Mouse (Mus musculus) cerebellum, adult 18-20 months (tissue): ENCODE results near the gene Grb14.

Experiments used
- DNase-seq, 2 experiments: peaks; one replicate each; pipeline ENCODE4 v3.0.0; 2021

Grb14 gene

GRCm38 (mm10) chr2:64973819-64974441 lies 50.9 kb downstream of the Grb14 start:
- DNase-seq, result no peak

- DNase-seq, result no peak
These were observed 51.7 kb downstream of the Grb14 start for GRCm38 (mm10) chr2:64973125-64973524.

DNA sequence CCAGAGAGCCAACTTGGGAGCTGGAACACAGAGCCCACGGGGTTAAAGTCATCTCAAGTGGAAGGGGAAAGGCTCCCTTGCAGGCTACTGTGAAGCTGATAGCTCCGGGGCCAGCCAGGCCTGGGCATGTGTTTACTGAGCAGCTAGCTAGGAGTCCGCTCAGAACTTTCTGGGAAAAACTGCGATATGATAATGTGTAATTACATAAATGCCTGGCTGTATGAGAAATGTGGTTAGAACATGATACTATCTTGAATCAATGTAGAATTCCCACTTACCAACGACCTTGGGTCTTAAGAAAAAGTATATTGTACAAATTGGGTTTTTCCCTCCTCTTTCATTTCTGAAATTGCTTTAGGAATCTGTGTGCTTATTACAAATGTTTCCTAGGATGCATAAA lies 53.0 kb downstream of the Grb14 start:
- no peak for DNase-seq

GRCm38 (mm10) chr2:64970992-64971391 lies 53.8 kb downstream of the Grb14 start:
- no peak for DNase-seq

DNA sequence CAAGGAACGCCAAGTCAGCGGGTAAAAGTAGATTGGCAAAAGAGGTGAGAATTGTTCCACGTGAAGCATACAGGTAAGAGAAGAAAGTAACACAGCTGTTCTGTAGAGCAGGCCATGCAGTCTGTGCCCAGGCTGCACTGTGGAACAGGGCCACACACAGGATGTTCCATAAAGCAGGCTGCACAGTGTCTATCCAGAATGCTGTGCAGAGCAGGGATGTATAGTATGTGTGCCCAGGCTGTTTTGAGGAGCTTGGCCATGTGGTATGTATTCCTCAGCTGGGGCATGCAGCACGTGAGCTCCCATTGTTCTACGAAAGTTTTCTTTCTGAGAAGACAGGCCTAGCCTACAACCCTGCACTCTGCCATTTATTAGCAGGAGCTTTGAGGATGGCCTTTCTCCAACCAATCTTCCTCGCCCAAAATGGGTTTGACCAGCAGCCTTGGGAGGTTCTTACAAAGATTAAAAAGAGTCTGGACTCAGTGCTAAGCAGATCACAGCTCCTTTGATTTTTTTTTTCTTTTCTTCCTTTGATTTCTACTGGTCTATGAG lies 57.8 kb downstream of the Grb14 start:
- no peak for DNase-seq

- DNase-seq, result peak; percentile 9 to 38
These were observed 58.5 kb downstream of the Grb14 start for GRCm38 (mm10) chr2:64966323-64966722.

DNA sequence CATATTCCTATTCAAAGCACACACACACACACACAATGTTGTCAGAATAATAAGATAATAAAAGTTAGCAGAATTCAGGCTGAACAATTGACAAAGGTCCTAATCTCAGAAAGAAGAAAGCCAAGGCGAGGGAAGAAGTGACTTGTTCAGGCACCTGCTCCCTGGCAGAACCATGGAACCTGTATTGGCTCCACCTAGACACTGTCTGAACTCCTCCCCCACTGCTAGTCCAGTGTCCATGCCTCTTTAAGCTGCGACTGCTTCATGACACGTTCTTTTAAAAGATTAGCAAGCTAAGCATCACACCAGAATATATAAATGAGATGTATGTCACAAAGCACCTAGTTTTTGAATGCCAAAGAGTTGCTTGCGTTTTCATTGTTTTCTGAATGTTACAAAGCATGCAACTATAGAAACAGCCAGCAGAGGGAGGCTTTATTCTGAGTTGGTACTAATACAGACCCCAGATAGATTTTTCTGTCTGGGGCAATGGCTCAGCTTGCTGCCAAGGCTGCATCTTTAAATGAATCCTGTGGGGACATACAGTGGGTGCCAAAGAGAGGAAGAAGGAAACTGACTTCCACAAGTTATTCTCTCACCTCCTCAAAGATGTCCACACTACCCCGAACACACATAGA lies 59.4 kb downstream of the Grb14 start:
- DNase-seq, result peak; percentile 8 to 22

DNA sequence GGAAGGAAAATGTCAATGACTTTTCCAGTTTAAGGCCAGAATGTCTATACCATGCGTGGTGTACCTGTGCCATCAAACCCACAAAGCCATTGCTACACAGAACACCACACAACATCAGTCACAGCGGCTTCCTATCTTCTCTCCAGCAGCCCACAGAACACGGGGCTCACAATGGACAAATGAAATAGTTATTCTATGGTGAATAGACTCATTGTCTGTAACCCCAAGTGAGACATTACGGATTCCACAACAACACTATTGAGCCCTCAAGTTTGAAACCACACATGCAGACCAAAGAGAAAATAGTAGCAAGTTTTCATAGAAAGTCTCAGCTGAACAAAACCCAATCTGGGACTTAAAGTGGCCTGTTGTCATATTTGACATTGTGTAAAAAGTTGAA lies 62.6 kb downstream of the Grb14 start:
- DNase-seq, result no peak

- DNase-seq, result no peak
These were observed 63.4 kb downstream of the Grb14 start for GRCm38 (mm10) chr2:64961381-64961780.

GRCm38 (mm10) chr2:64959657-64960056 lies 65.1 kb downstream of the Grb14 start:
- no peak for DNase-seq

DNA sequence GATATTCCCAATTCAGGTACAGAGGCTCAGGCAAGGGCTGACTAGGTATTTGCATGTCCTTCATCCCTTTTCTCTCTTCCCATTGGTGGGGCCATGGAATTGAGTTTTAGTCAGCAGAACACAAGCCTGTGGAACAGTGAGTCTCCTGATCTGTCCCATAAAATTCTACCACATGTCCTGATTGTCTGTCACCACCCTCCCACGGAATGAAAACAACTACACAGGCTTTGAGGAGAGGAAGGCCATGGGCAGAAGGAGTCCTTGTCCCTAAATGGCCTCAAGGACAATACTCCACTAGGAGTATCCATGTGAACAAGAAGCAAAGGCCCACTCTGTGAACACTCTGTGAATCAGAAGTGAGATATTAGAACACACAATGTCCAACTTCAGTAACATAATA lies 69.3 kb downstream of the Grb14 start:
- DNase-seq, result no peak

- no peak for DNase-seq
These were observed 75.6 kb downstream of the Grb14 start for GRCm38 (mm10) chr2:64949210-64949609.

DNA sequence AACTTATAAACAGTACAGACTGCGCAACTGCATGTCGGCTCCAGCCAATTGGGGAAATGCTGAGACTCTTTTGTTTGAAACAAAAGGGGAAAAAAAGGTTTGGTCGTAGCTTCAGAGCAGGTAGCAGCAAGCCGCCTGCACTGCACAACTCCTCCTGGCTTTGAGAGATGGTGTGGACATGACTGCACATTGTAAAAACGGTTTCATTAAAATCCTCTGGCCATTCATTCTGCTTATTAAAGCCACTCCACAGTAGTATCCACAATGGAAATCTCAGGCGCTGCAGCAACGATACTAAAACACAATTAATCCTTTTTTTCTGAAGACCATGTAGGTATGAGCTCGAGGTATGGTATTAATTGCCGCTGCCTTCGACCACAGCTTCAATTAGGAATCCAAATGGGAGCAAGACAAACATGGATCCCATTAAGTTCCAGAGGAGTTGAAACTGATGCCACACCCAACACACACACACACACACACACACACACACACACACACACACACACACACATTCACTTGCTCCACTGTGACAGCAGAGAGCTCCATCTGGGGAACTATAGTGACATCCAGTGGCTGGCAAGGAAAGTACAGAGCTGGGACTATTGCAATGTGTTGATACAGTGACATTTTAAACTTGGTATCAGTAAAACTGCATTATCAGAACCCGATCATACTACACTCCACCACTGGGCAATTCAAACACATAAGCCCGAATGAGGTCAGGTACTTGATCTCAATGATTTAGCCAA lies 76.2 kb downstream of the Grb14 start:
- peak; percentile 9 to 17 for DNase-seq

DNA sequence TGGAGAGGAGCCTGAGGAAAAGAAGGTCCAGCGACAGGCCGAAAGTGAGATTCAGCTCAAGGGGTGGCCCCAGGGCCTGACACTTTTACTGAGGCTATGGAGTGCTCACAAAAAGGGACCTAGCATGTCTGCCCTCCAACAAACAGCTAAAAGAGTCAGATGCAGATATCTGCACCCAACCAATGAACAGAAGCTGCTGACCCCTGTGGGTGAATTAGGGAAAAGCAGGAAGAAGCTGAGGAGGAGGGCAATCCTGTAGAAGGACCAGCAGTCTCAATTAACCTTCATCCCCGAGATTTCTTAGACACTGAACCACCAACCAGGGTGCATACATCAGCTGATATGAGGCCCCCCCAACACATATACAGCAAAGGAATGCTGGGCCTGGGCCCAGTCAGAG lies 77.3 kb downstream of the Grb14 start:
- DNase-seq, result no peak

DNA sequence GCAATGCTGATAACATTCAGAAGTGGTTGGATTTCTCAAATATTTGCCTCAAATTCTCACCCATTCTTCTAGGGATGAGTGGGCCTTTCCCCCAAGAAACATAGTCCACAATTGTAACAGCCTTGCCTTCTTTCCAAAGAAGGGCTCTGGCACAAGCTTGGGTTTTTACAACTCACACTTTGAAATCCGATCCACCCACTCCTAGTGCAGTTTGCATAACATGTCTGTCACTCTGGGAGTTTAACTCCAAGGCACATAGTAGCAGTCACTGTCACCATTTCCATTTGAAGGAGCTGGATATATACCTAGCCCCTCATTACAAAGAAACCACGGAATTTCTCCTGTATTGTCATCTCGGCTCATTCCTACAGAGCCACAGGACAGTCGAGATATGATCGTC lies 103.9 kb downstream of the Grb14 start:
- no peak for DNase-seq

DNA sequence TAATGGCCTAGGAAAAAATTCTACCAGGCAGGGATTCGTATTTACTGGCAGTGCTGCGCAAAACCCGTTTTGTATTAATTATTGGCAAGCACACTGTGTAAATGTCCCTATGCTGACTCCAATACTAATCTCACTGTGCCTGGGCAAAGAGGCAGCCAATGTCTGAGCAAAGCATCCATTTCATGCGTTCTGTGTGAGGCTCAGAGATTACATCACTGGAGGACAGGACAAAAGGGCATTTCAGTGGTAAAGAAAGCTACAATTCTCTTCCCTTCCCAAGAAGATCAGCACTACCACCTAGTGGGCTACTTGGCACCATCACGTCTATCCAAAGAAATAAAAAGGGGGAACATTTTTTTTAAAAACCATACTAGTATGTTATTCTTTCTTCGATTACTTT lies 109.3 kb downstream of the Grb14 start:
- peak; percentile 2 to 7 for DNase-seq

- no peak for DNase-seq
These were observed 119.9 kb downstream of the Grb14 start for GRCm38 (mm10) chr2:64904877-64905276.

GRCm38 (mm10) chr2:64897844-64898243 lies 126.9 kb downstream of the Grb14 start:
- DNase-seq, result no peak

GRCm38 (mm10) chr2:64893233-64893632 lies 131.6 kb downstream of the Grb14 start:
- no peak for DNase-seq

DNA sequence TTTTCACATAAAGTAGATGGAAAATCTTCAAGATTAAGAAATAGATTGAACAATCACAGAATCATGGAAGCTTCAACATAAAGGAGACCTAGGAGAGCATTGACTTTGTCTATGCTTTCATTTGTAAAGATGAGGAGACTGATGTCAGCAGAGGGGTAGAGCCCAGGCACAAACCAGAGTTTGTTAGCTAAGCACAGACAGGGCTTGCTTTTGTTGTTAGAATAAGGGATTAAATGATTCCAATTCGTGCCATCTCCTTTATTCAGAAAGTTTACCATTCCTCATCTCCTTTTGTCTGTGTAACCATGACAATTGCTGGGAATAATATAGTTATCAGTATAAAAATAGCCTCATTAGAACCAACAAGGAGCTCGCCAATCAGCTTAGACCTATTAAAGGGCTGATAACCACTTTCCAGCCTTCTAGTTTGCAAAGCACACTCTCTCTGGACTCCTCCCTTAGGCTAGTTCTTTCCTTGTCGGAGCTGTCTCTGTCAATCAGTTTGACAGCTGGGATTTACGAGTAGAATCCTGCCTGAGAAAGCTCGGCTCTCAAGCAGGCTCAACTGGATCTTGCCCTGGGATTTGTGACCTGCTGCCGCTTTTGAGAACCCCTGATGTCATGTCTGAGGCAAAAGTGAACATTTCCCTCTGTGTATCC lies 137.6 kb downstream of the Grb14 start:
- DNase-seq, result no peak

DNA sequence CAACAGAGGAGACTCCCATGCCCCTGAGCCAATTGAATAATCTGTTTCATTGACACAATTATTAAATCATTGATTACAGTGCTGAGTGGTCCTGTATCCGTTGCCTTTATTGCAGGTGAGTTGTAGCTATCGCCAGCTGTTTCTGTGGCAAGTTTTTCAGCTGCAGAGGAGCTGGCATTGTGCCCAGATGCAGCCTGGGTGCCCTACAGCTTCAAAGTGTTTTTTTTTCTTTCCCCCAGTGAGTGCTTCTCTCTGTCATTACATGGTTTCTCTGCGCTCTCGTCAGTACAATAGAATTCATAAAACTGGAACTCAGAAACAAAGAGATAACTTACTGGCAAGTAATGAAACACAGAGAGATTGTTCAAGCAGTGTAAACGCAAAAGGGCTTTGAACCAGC lies 139.1 kb downstream of the Grb14 start:
- DNase-seq, result no peak

- no peak for DNase-seq
These were observed 146.5 kb downstream of the Grb14 start for GRCm38 (mm10) chr2:64878275-64878674.
